Mouse (Mus musculus) layer of hippocampus, adult 18-20 months (tissue): ENCODE data around the gene Col4a3. TPM values are rescaled to one million over a fixed set of nuclear protein-coding genes. Genes with fewer than 3 reads are reported as not detected.
A peak's percentile ranks its signal among the peaks of the same experiment; 100 is the strongest.

Experiments
- DNase-seq, 2 experiments: peaks; one replicate each; pipeline ENCODE4 v3.0.0; 2022; ENCODE audit warnings: low spot score in 2 of 2
- total RNA-seq, 2 experiments: library from RNA; stranded (reverse); gene quantifications; 2 replicates each; pipeline ENCODE4 v1.2.3; 2021

Gene Col4a3
- total RNA-seq, 2 experiments from 2014 or later = 0.22 to 0.30 TPM

DNA sequence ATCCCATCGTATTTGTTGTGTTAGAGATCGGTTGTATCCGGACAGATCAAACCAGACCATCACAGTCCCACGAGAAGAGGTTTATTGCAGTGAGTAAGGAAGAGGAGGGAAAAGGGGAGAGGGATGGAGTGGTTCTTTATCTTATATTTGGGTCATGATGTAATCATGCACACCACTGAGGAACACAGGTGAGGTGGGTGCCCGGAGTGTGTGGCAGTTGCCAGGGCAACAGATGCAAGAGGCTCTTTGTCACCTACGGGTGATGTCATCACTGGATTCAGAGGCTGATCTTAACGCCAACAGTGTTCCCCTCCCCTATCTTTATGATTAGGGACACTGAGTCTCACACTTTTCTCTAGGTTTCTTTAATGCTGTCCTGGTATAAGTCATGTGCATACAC, 18.6 kb downstream of the Col4a3 start:
- DNase-seq = no peak

DNA sequence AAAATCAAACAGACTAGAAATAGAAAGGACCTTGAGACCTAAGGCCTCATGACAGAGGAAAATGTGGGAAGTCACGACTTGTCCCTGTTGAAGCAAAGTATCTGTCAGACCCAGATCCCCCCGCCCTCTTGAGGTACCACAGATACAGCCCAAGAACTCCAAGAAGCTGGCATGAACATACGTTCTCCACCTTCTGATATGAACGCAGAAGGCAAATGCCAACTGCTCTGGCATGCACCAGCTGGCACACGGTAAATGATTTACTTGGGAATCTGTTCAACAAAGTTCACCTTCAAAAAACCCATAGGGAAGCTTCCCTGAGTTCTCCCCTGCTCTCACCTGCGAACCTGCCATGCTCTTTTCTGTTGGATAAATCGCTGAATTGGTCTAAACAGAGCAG, 19.1 kb downstream of the Col4a3 start:
- no peak for DNase-seq

DNA sequence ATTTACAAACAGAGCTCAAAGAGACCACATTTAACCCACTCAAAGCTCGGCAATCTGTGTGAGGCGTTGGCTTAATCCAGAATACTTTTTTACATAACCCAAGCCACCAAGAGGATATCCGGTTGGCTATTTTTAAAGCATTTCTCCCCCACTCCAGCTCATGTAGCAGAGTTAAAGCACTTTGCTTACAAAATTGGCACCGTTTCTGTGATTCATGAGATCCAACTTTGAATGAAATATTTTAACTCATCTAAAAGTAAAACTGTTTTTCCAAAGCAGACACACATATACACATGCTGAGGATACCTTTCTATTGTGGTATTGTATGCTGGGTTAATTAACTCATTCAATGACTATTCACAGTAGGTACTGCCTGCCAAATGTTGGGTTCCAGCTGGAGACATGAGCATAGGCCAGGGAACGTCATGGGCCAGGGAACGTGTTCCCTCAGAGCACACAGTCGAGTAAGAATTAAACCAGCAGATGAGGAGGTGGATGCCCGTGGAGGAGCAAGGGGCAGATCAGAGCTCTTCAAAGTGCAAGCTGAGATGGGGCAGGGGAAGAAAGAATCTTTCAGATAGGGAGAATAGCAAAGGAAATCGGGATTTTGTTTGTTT, 22.0 kb downstream of the Col4a3 start:
- DNase-seq = no peak

DNA sequence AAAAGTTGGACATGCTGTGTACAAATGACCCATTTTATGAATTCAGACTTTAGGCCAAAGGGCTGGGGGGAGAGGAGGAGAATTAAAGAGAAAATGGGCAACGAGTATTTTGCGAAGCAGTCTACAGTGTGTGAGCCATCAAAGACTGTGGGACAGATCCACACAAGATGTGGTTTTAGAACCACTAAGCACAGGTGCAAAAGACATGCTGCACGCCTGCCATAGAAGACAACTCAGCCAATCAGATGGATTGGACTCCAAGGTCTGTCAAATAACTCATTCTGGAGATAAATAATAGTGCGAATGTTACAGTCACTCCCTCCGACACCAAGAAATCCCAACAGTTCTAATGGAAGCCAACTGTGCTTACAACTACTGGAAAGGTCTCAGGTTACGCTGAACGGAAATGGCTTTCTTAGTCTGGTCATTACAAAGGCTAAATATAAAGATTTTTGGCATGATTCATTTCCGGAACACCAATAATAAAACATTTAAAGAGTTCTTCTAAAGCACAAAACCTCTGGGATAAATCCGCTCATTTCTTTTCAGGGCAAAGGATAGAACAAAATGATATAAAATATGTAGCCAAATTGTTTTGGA, 25.4 kb downstream of the Col4a3 start:
- no peak for DNase-seq

DNA sequence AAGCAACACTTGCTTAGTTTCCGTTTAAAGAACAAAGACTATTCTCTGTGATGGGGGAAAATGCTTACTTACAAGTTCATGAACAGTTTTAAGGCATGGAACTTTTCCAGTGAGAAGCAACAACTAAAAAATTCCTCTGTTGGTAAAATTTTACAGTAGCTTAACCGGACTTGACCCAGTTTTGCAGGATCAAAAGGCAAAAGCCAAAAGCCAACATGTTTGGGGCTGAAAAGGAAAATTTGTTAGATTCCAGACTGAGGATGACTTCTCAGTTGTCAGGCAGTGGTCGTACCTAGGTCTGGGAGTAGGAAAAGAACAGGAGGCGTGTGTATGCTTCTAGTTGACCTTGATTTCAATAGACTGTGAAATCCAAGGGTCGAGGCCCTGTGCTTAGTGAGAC, 31.3 kb downstream of the Col4a3 start:
- DNase-seq = no peak

DNA sequence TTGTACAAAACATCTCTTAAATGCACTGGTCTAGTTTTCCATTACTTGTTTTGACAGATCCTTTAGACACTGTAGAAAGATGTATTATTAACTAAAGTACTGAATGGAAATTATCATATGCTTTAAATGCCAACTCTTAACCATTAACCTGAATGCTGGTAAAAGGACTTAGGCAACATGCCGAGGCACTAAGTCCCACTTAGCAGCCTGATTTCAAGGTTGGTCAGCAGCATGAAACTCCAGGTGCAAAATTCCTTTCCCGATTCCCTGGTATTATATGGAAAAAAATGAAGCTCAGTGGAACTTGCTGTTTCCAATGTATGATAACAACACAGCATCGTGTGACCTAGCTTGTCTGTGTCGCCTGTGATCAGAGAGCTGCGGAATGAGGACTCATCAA, 31.9 kb downstream of the Col4a3 start:
- no peak for DNase-seq

DNA sequence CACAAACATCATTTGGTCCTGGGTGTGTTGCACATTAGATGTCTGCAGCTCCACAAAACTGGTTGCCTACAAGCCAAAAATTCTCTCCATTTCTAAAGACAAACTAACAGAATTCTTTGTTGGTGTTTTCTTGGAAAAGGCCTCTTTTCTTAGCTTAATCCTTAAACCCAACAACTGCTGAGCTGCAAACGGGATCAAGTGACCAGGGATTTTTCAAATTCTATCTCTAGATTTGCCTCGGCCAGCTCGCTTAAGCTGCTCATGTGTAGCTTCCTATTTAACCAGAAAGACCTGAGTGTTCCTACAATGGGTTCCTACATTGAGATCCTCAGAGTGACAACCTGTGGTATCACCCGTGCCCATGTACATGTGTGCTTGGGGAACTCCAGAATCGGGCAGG, 33.3 kb downstream of the Col4a3 start:
- DNase-seq = no peak

DNA sequence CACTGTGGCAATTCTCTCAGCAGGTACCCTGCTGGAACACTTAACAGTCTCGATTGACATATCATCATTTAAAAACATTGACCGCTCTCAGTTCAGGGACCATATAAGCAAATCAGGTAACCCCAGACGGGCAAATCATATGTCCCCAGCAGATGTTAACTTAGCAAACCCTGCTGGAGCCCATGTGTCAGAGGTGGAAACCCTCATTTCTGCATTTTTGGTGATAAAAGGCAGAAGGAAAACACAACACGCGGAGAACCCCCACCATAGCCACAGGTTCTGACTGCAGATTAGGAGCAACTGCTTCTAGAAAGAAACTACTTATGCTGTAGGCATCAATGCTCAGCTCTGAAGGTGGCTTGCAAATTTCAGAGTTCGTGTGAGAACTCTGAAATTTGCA, 38.2 kb downstream of the Col4a3 start:
- no peak for DNase-seq

DNA sequence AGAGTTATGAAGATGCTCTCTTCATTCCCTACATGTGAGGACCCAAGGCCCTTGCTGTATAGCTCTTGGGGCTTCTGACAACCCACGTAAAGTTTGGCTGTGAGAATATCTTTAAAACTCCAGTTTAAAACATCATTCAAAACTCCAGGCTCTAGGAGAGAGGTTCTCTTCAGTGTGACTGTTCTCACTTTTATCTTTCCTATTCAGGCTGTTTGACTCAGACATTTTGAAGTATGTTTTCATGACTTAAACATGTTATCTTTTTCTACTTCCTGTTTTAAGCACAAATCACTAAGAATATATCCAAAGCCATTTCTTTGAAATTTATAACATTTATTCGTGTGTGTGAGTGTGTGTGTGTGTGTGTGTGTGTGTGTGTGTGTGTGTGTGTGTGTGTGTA, 38.8 kb downstream of the Col4a3 start:
- no peak for DNase-seq

DNA sequence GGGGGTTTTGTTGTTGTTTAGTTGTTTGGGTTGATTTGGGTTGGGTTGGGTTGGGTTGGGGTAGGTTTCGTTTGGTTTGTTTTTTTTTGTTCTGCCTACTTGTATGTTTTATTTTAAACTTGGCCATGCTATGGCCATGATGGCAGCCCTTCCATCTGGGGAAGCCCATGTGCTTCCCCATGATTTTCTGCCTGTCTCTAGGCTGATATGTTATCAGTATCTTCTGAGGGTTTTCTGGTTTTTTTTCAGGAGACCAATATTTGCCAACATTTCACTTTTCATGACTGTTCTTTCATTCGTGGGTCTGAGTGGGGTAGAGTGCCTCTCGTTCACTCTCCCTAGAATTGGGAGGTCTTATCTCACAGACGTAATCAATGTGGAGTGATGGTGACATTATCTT, 40.9 kb downstream of the Col4a3 start:
- DNase-seq = no peak

DNA sequence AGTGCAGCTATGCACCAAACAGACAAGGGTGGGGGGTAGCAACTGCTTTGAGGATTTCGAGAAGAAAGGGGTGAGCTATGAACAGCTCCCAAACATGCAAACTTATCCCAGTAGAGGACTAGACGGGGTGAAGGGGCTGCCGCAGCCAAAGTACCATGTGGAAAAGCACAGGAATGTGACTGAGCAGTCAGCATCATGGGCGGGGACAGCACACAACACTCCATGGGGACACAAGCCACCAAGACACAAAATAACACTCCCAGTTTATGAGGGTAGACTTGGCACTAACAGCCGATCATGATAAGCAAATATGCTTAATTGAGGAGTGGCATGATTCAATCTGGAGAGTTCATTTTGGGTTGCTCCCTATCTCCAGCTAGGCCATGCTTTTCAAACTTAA, 42.8 kb downstream of the Col4a3 start:
- no peak for DNase-seq

DNA sequence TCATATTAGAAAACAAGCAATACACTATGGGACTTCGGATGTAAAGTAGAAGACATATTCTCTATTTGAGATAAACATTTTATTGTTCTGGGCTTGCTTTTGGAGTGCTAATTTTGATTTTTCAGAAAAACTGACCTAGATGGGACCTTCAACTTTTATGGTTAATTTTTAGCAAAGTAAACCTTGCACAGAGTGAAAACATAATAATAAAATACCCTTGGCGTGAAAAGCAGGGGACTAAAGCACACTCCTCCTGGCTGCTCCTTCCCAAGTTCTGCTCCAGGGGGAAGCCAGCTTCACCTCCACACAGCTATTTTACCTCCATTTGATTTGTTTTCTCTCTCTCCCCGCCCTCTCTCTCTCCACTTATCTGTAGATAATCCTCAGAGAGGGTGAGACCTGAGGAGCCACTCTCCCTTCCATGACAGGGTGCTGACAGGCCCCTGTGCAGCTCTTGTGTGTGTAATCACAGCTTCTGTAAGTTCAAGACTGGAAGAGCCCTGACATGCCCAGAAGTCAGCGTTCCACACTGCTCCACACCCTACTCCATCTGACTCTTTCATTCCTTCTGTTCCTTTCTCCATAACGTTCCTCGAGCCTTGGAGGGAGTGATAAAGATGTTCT, 44.6 kb downstream of the Col4a3 start:
- DNase-seq = no peak

DNA sequence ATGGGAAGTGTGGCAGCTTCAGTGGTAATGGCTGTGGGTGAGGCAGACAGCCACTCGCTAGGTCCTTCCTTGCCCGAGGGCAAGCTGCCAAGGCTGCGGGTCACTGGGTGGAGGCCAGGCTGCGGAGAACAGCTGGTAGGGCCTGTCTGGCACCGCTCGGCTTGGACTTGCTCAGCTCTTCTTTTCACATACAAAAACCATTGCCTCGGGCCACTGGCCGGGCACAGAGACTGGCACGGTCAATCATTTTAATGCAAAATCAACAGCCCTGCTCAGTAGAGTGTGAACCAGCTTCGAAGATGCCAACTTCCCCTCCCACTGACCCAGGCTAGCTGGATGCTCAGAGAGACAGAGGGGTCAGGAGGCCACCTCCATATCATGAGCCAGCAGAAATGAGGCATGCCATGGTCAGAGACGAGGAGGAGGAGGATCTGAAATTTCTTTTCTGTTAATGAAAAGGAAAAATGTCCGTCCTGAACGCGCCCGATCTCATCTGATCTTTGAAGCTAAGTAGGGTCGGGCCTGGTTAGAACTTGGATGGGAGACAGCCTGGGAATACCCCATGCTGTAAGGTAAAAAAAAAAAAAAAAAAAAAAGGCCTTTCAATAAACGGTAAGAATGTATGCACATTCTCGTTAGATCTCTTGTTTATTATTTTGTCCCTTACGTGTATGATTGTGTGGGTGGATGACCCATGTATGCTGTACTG, 48.0 kb downstream of the Col4a3 start:
- DNase-seq = peak in 1 of 2 experiments; percentile 29

DNA sequence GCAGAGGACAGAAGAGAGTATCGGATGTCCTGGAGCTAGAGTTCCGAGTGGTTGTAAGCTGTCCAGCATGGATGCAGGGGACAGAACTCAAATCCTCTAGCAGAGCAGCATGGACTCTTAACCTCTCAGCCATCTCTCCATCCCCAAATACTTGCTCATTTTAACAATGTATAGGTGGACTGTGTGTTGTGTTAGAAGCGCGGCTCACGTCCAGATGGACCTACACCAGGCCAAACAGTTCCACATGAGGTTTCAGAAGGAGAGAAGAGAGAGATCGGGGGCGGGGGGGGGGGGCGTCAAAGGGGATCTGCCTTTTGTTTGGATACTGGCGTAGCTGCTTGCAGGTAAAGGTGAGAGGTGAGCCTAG, 48.5 kb downstream of the Col4a3 start:
- DNase-seq = no peak

DNA sequence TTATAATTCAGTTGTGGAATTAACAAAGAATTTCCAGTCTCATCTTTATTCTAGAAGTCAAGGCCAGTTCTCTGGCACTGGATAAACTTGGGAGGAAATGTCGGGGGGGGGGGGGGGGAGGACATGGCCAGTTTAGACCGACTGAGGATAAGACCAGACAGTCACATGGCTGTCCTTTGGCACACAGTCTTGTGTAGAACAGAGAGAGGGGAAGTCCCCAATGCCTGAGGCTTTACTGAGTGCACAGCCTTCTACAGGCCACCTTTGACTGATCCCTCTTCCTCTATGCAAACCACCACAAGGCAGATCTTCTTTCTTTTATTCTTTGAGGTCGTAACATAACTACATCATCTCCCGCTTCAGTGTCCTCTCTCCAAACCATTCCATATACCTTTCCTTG, 49.6 kb downstream of the Col4a3 start:
- DNase-seq = no peak

DNA sequence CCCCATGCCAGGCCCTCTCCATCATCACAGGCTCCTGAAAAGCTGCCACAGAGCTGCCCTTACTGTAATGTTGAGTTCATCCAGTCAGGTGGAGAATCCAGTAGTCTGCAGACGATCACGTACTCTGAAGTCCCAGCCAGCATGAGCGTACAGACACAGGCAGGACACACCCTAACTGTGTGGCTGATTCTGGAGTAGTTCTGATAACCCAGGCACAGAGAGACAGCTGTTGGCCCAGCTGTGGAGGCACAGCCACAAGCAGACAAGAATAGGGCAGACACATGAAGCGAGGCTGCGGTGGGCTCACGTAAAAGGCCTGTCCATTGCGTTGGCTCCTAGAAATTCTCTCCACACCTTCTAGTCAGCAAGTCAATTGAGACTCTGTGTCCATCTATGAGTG, 50.7 kb downstream of the Col4a3 start:
- no peak for DNase-seq

DNA sequence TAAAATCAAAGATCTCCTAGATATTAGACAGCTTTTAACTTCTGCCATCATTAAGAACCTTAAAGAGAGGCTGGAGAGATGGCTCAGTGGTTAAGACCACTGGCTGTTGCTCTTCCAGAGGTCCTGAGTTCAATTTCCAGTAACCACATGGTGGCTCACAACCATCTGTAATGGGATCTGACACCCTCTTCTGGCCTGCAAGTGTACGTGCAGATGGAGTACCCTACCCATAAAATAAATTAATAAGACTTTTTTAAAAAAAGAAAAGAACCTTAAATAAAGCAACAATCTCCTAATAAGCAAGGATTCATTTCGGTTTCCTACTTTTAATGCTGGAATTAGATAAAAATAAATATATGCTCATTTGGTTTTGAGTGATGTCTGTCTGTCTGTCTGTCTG, 51.7 kb downstream of the Col4a3 start:
- DNase-seq = no peak

DNA sequence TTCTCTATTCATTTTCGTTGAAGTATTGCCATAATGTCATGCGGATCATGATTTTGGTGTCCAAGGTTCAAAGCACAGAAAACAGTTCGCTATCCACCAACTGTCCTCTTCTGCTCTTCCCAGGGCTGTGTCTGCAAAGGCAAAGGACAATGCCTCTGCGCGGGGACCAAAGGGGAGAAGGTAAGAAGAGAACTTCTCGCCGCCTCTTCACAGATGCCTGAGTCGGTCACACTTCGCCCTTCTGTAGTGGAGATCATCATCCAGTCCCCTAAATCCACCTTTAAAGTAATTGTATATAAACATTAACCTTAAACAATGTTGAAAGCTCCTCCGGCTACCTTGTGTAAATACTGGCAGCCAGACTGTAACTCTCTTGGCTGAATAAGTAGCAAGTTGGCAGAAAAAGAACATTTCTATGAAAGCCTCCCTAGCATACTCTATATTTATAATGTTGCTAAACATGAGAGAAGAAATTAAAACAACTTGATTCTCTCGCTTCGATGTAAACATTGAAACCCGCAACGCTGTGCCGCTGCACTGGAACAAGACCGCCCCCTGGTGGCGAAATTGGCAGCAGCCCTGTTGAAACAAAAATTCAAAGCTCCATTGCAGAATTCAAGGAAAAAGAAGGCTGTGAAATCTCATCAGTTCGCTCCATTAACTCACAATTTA, 54.7 kb downstream of the Col4a3 start:
- DNase-seq = peak; percentile 45 to 80

DNA sequence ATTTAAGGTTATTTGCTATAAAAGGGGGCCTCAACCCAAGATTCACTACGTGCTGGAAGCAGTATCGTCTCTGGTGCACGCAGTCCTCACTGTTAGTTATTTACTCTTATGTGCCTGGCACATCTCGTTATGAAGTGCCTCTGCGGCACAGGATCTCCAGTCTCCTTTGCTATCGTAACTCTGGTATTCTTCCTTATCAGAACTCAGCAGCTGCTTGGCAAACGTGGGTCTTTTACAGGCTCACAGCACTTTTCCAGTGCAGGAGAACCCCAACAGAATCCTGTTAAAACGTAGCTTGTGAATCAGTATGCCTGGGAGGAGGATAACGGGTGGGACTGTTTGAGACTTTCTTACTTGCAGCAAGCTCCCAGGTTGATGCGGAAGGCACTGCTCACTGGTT, 61.3 kb downstream of the Col4a3 start:
- DNase-seq = no peak

DNA sequence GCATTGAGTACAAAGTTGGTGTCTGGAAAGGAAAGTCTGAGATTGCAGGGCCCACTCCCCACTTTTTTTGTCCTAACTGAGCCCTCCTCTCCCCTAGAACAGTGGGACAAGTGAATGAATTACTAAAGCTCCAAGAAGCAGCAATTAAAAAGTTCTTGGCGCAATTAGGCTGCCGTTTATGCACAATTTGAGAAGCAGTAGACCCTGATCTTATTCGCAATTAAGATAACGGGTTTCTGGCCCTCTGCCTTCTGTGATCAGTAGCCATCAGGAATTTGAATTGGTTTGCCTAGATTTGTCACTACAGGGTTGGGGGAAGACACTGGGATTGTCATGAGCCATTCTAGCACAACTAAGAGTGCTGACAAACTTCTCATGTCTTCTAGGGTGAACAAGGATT, 64.1 kb downstream of the Col4a3 start:
- DNase-seq = no peak

DNA sequence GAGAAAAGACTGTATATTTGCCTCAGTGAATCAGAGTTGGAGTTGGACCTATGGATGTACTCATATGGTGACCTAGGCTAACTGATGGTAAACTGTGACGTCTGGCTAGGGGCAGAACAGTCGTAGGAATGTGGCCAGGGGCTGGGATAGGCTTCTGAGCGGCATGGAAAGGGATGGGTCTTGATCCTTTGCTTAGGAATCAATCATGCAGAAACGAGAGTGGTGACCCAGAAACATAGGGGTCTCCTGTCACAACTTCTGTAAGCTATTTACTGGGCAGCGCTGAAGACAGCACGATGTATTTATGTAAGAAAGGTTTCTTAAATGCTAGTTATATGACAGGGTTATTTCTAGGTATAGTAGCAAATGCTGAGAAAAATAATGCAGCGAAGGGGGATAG, 67.3 kb downstream of the Col4a3 start:
- no peak for DNase-seq

DNA sequence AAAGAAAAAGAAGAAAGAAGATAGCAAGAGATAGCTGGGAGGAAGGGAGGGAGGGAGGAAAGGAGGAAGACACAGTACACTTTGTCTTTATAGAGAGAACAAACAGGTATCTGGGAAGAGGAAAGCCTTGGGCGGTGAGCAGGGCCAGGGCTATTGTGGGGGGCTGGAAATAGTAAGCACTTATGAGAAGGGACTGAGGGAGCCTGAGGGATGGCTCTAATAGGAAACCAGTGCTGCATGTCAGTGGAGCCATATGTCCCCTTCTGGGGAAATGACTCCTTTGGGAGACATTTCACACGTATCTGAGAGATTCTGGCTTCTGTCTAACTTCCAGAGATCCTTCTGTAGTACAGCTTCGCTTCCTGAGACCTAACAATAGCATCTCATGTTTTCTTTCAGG, 69.7 kb downstream of the Col4a3 start:
- DNase-seq = no peak
